Mouse (Mus musculus): ENCODE measurements at regions not wholly inside any gene's neighbourhood (a gene's known extent, or its start where the extent isn't known, plus 50 kb on each side); places are given as distances from the start of the nearest gene placed in this dataset.

DNA sequence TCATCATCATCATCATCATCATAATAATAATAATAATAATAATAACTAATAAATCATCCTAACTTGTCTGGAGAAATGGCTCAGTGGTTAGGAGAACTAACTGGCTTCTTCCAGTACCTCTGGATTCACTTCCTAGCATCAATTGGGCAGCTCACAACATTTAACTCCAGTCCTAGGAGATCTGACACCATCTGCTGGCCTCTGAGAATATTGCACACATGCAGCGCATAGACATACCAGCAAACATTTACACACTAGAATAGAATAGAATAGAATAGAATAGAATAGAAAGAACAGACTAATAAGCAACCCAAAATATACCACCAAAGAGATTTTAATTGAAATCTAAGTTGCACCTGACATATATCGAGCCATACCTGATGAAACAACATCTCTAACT is 715.9 kb upstream of the Kirrel3 start:
- H3K9ac ChIP-seq (ENCODE audit: insufficient read depth, low read depth): no peak overlapping the region
- no peaks in the 10 kb centered on the region for H3K27me3 ChIP-seq (replicated peaks)
- in situ Hi-C loops (cut with MboI; ENCODE audit: low pct_ligation_motif_present, low pct_unique_long_range_greater_than_20kb, low sequenced_read_pairs) (no loop called here), dilution Hi-C loops (cut with MboI; ENCODE audit: extremely low pct_ligation_motif_present, extremely low pct_unique_long_range_greater_than_20kb, low sequenced_read_pairs) (no loop called here)
- H3K4me2 ChIP-seq (ENCODE audit: insufficient read depth, low read depth, poor library complexity, severe bottlenecking): no peak overlapping the region
- DNase-seq (ENCODE audit: extremely low read depth): peak; percentile 18
- TF ChIP-seq JUND (conservative IDR thresholded peaks at IDR 0.05; ENCODE audit: low read depth, low read length) (no peak), IRF4 (IDR thresholded peaks at IDR 0.05; ENCODE audit: low read depth, low read length) (no peak), SMC3 (IDR thresholded peaks at IDR 0.05; ENCODE audit: low read depth, low read length) (peak; percentile 49), ZC3H11A (IDR thresholded peaks at IDR 0.05; ENCODE audit: low read depth, low read length) (no peak), CTCF (conservative IDR thresholded peaks at IDR 0.05 in 1 of 2, IDR thresholded peaks at IDR 0.05 in 1 of 2; ENCODE audit: low read depth in 2 of 2, low read length in 2 of 2) (peak in 1 of 2 experiments; percentile 54; a peak in 3 of 4 replicates), POLR2A (IDR thresholded peaks at IDR 0.05; ENCODE audit: low read depth, low read length) (no peak), RCOR1 (conservative IDR thresholded peaks at IDR 0.05; ENCODE audit: low read depth, low read length) (no peak), MXI1 (IDR thresholded peaks at IDR 0.05; ENCODE audit: low read depth, low read length) (no peak), NRF1 (IDR thresholded peaks at IDR 0.05; ENCODE audit: low read depth, low read length) (no peak), RAD21 (IDR thresholded peaks at IDR 0.05; ENCODE audit: low read depth, low read length) (peak; percentile 50), GABPA (IDR thresholded peaks at IDR 0.05; ENCODE audit: insufficient replicate concordance, low read depth, low read length) (no peak), TBP (conservative IDR thresholded peaks at IDR 0.05; ENCODE audit: low read depth, low read length) (no peak), USF2 (conservative IDR thresholded peaks at IDR 0.05; ENCODE audit: low read depth, low read length) (no peak), TCF12 (IDR thresholded peaks at IDR 0.05; ENCODE audit: low read depth, low read length) (no peak), MAFK (IDR thresholded peaks at IDR 0.05; ENCODE audit: insufficient replicate concordance, low read length) (no peak), EP300 (IDR thresholded peaks at IDR 0.05; ENCODE audit: low read length) (no peak), POLR2AphosphoS2 (IDR thresholded peaks at IDR 0.05; ENCODE audit: low read depth, low read length) (no peak), MEF2A (IDR thresholded peaks at IDR 0.05; ENCODE audit: borderline replicate concordance, low read depth, low read length) (no peak), ZNF384 (IDR thresholded peaks at IDR 0.05; ENCODE audit: low read depth, low read length) (no peak), CHD1 (IDR thresholded peaks at IDR 0.05; ENCODE audit: low read depth, low read length) (no peak), NELFE (IDR thresholded peaks at IDR 0.05; ENCODE audit: low read depth, low read length) (no peak), CHD2 (IDR thresholded peaks at IDR 0.05; ENCODE audit: low read length) (no peak), SIN3A (IDR thresholded peaks at IDR 0.05; ENCODE audit: low read length) (no peak), JUN (IDR thresholded peaks at IDR 0.05; ENCODE audit: insufficient read depth, low read depth, low read length) (no peak), PAX5 (IDR thresholded peaks at IDR 0.05; ENCODE audit: low read length) (no peak), MAZ (IDR thresholded peaks at IDR 0.05; ENCODE audit: low read depth, low read length) (no peak)
- no peaks in the 10 kb centered on the region for H3K79me2 ChIP-seq (replicated peaks; ENCODE audit: control insufficient read depth, extremely low read depth, insufficient read depth, poor library complexity, severe bottlenecking)
- H3K9me3 ChIP-seq (replicated peaks; ENCODE audit: low read length): no peaks in the 10 kb centered on the region
- H3K36me3 ChIP-seq (replicated peaks in 1 of 2; ENCODE audit: control insufficient read depth in 1 of 2, insufficient read depth in 1 of 2, low read length in 1 of 2): no peaks in the 10 kb centered on the region
- no peak overlapping the region for H3K4me3 ChIP-seq (replicated peaks in 1 of 3; ENCODE audit: low read depth in 2 of 3, low read length in 2 of 3, poor library complexity in 1 of 3)
- H3K4me1 ChIP-seq (ENCODE audit: control insufficient read depth in 1 of 2, insufficient read depth in 2 of 2): peaks cover 0 to 4% of the 10 kb centered on the region in 2 experiments; a peak in 1 of 4 replicates
- H3K27ac ChIP-seq (ENCODE audit: insufficient read depth, low read depth): no peak overlapping the region
